Mouse (Mus musculus) hindbrain, embryonic 15.5 days (tissue): ENCODE data around the gene Fopnl. TPM values are rescaled to one million over a fixed set of nuclear protein-coding genes. Genes with fewer than 3 reads are reported as not detected.

Source experiments
- ATAC-seq: fragments of 200-750 bp; cut with Nextera tagmentation; 2 replicates; pipeline ENCODE4 v1.8.0; 2017; ENCODE audit warnings: low read depth, moderate number of reproducible peaks, moderate TSS enrichment; ENCODE audit not compliant: low FRiP score
- H3K27ac ChIP-seq: fragments of 300-500 bp; sonication (generic); replicated peaks from 2 replicates; pipeline ENCODE4 v1.5.1; 2015; ENCODE audit warnings: mild to moderate bottlenecking, inconsistent platforms
- H3K27me3 ChIP-seq: fragments of 300-500 bp; sonication (generic); 2 replicates; pipeline ENCODE4 v1.6.1; 2015; ENCODE audit warnings: control low read depth, inconsistent platforms
- H3K36me3 ChIP-seq: fragments of 300-500 bp; sonication (generic); 2 replicates; pipeline ENCODE4 v1.6.1; 2015; ENCODE audit warnings: control low read depth, inconsistent platforms
- H3K4me1 ChIP-seq: fragments of 300-500 bp; sonication (generic); replicated peaks from 2 replicates; pipeline ENCODE4 v1.6.1; 2015; ENCODE audit warnings: control low read depth, inconsistent platforms
- H3K4me2 ChIP-seq: fragments of 300-500 bp; sonication (generic); 2 replicates; pipeline ENCODE4 v1.6.1; 2015; ENCODE audit warnings: moderate library complexity, mild to moderate bottlenecking, inconsistent platforms
- H3K4me3 ChIP-seq: fragments of 300-500 bp; sonication (generic); 2 replicates; pipeline ENCODE4 v1.5.1; 2015; ENCODE audit warnings: mild to moderate bottlenecking, inconsistent platforms
- H3K9ac ChIP-seq: fragments of 300-500 bp; sonication (generic); 2 replicates; pipeline ENCODE4 v1.6.1; 2015; ENCODE audit warnings: inconsistent platforms
- H3K9me3 ChIP-seq: fragments of 300-500 bp; sonication (generic); 2 replicates; pipeline ENCODE4 v1.6.1; 2016; ENCODE audit warnings: control low read depth, inconsistent platforms
- WGBS: fragments of 180-500 bp; shearing (Covaris S2); methylation state at CpG from one replicate; pipeline ENCODE4 v1.1.7; 2015; 5-methylcytosine and 5-hydroxymethylcytosine counted together
- polyA plus RNA-seq: library from polyadenylated mRNA; unstranded; fragments of >200 nt; fragmentation: Nextera tagmentation; extraction: Ambion mirVana; gene quantifications from 2 replicates; pipeline ENCODE4 v1.2.1, GENCODE M21; 2015

The Fopnl gene
- polyA plus RNA-seq, 1 experiment from 2014 or later, result 191 TPM

DNA sequence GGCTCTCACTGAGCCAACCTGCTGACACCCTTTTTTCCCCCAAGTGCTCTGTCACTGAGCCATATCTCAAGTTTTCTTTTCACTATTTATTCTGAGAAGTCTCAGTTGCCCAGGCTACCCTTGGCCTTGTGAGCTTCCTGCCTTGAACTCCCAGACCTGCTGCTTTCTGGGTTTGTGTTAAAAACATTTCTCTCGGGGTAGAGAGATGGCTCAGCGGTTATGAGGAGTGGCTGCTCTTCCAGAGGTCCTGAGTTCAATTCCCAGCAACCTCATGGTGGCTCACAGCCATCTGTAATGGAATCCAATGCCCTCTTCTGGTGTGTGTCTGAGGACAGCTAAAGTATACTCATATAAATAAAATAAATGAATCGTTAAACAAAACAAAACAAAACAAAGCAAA lies 35.0 kb upstream of the Fopnl start:
- Histone ChIP-seq H3K27me3 (no peaks in the 10 kb centered on the region), H3K4me1 (no peaks in the 10 kb centered on the region), H3K4me2 (no peak overlapping the region), H3K27ac (no peak overlapping the region), H3K4me3 (no peak overlapping the region), H3K36me3 (no peaks in the 10 kb centered on the region), H3K9me3 (no peaks in the 10 kb centered on the region), H3K9ac (no peak overlapping the region)
- WGBS, result 76% methylated on average over 3 of the region's 3 CpGs
- ATAC-seq, result no peak

DNA sequence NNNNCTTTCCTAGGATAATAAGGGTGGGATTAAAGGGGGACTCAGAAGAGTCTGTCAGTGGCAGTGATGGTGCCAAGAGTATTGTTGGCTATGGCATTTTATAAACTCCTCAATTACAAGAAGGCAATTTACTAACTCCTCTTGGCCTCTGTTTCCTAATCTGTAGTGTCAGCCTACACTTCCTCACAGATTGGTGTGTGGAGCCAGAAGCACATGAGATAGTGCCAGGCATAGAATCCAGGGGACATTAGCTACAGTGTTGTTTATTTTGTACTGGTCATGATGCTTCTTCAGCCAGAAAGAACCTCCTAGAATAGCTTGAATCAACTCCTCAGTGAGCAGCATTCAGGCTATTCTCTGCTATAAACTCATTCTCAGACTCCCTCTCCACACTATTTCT lies 34.4 kb upstream of the Fopnl start:
- no peak overlapping the region for H3K9ac ChIP-seq
- ATAC-seq, result no peak
- no peak overlapping the region for H3K27ac ChIP-seq
- no peak overlapping the region for H3K4me3 ChIP-seq
- H3K36me3 ChIP-seq, result no peaks in the 10 kb centered on the region
- H3K9me3 ChIP-seq, result no peaks in the 10 kb centered on the region
- H3K4me2 ChIP-seq, result no peak overlapping the region
- no peaks in the 10 kb centered on the region for H3K27me3 ChIP-seq
- no peaks in the 10 kb centered on the region for H3K4me1 ChIP-seq

DNA sequence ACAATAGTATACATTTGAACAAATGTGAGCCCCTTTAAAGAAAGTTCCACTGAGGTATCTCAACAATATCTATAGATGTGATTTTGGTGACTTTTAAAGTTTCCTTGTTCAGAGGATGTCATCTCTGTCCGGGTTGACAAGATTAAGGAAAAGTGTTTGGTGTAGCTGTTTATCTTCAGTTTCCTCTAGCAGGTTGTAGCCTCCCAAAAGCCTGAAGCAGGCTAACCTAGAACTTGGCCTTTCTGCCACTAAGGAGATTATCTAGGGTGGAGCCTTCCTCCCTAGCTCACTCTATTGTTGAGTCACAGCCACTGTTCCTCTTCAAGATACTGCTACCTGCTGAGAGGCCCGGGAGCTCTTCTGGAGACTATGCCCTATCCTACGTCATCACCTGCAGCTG lies 27.8 kb upstream of the Fopnl start:
- WGBS, result 70% methylated on average over 3 of the region's 3 CpGs
- H3K9me3 ChIP-seq, result no peaks in the 10 kb centered on the region
- no peak overlapping the region for H3K4me2 ChIP-seq
- no peak overlapping the region for H3K27ac ChIP-seq
- H3K4me3 ChIP-seq, result no peak overlapping the region
- ATAC-seq, result no peak
- H3K9ac ChIP-seq, result no peak overlapping the region
- H3K36me3 ChIP-seq, result no peaks in the 10 kb centered on the region
- no peaks in the 10 kb centered on the region for H3K27me3 ChIP-seq
- no peaks in the 10 kb centered on the region for H3K4me1 ChIP-seq

DNA sequence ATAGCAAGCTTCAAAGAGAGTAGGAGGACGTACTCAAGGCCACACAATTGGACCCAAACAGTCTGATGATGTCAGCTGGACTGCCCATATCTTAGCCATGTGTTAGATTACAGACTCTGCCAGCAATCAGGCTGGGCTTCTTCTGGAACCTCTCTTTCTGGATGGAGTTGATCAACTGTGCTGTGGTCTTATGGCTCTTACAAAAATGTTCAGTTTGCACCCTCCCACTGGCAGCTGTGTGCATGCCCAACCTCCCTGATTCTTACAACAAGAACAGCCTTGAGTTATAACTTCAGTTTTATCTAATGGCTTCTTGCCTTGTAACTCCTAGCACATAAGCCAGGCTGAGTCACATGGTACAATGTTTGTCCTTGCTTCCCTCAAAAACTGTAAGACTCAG lies 11.0 kb upstream of the Fopnl start:
- Histone ChIP-seq H3K4me1 (no peaks in the 10 kb centered on the region), H3K4me2 (no peak overlapping the region), H3K27ac (no peak overlapping the region), H3K36me3 (no peaks in the 10 kb centered on the region), H3K4me3 (no peak overlapping the region), H3K9me3 (no peaks in the 10 kb centered on the region), H3K9ac (no peak overlapping the region), H3K27me3 (0 out of 2 replicates have a peak, but pooled peaks cover 2% of the 10 kb centered on the region)
- no peak for ATAC-seq
- 72% methylated on average over 1 of the region's 1 CpGs for WGBS

DNA sequence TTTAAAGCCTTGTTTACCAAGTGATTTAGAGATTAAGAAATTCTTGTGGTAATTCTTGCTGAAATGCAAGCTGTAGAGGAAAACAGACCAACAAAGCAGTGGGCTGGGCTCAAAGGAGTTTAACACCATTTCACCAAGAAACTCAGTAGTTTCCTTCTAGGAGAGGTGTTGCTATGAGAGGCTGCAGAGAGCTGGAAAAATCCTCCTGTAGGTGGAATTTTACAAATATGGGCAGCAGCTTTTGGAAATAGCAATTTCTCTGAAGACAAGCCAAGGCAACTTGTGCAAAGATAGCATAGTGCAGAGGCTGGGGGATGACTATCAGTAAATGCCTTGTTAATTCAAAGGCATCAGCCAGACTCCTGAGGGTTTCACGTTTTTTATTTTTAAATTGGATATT lies 3.3 kb upstream of the Fopnl start:
- Histone ChIP-seq H3K4me3 (no peak overlapping the region), H3K27ac (no peak overlapping the region), H3K9ac (no peak overlapping the region), H3K4me1 (peaks cover 15% of the 10 kb centered on the region), H3K4me2 (no peak overlapping the region), H3K9me3 (no peaks in the 10 kb centered on the region), H3K27me3 (0 out of 2 replicates have a peak, but pooled peaks cover 3% of the 10 kb centered on the region), H3K36me3 (no peaks in the 10 kb centered on the region)
- ATAC-seq, result no peak
- WGBS, result 68% methylated on average over 1 of the region's 1 CpGs

DNA sequence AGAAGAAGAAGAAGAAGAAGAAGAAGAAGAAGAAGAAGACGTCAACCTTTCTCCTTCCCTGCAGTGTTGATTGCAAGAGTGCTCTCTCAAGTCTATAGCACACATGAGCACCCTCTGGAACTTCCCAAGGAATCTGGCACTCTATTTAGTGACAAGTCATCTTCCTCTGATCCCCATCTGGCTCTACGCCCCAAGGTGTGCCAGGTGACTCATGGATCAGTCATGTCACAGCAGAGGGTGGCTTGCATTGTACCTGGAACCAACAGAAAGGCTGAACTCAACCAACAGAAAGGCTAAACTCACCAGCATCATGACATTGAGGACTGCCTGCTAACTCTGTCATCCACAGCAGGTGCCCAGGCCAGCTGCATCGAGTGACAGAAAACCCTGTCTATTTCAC lies 2.5 kb upstream of the Fopnl start:
- WGBS, result 92% methylated on average over 3 of the region's 3 CpGs
- no peak overlapping the region for H3K27ac ChIP-seq
- peaks cover 21% of the 10 kb centered on the region for H3K4me1 ChIP-seq
- no peak for ATAC-seq
- H3K9me3 ChIP-seq, result no peaks in the 10 kb centered on the region
- 0 out of 2 replicates have a peak, but pooled peaks cover 3% of the 10 kb centered on the region for H3K27me3 ChIP-seq
- H3K36me3 ChIP-seq, result no peaks in the 10 kb centered on the region
- H3K4me3 ChIP-seq, result no peak overlapping the region
- H3K9ac ChIP-seq, result no peak overlapping the region
- no peak overlapping the region for H3K4me2 ChIP-seq

DNA sequence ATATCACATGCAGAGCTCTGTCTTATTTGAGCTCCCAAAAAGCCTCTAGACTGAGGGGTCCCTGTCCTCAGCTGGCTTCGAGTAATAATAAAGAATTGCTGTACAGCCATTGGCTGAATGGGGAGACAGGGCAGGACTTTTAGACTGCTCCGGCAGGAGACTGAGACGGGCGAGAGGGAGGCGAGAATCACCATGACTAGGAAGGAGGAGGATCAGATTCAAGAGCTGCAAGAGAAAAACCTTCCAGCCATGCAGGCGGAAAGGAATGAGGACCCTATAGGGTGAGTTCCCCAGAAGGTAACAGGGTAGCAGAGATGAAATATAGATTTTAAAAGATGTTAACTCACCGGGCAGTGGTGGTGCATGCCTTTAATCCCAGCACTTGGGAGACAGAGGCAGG lies 4.3 kb downstream of the Fopnl start:
- Histone ChIP-seq H3K9ac (no peak overlapping the region), H3K4me3 (no peak overlapping the region), H3K9me3 (no peaks in the 10 kb centered on the region), H3K36me3 (peaks cover 34% of the 10 kb centered on the region), H3K4me1 (peaks cover 22% of the 10 kb centered on the region), H3K4me2 (no peak overlapping the region), H3K27me3 (no peaks in the 10 kb centered on the region), H3K27ac (no peak overlapping the region)
- 89% methylated on average over 7 of the region's 7 CpGs for WGBS
- no peak for ATAC-seq

DNA sequence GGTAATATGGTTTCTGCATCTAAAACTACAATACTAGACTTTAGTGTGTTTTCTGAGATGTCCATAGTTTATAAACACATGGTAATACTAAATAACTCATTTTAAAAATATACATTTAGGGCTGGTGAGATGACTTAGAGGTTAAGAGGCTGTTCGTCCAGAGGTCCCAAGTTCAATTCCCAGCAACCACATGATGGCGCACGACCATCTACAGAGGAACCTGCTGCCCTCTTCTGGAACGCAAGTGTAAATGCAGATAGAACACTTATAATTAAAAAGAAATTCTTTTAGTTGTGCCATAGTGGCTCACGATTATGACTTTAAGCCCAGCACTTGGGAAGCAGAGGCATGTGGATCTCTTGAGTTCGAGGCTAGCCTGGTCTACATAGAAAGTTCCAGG lies 5.8 kb downstream of the Fopnl start:
- H3K27ac ChIP-seq, result no peak overlapping the region
- peaks cover 38% of the 10 kb centered on the region for H3K36me3 ChIP-seq
- no peak overlapping the region for H3K9ac ChIP-seq
- ATAC-seq, result no peak
- 52% methylated on average over 6 of the region's 6 CpGs for WGBS
- H3K4me1 ChIP-seq, result peaks cover 18% of the 10 kb centered on the region
- H3K9me3 ChIP-seq, result no peaks in the 10 kb centered on the region
- no peak overlapping the region for H3K4me2 ChIP-seq
- no peaks in the 10 kb centered on the region for H3K27me3 ChIP-seq
- no peak overlapping the region for H3K4me3 ChIP-seq

DNA sequence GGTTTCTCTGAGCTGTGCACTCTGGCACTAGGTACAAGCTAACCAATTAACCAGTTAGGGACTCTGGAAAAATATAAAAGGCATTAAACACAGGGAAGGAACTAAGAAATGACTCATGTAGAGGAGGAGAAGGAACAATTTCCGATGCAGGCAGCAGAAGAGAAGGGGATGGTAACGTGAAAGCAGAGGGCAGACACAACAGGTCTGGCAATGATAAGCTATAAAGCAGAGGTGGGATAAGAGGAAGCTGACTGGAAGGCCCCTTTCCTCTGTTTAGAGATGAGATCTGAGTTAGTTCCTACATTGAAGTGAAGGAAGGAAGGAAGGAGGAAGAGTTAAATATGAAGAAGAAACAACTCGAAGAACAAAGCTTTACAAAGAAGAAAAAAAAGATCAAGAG lies 7.4 kb downstream of the Fopnl start:
- Histone ChIP-seq H3K4me2 (no peak overlapping the region), H3K27ac (no peak overlapping the region), H3K4me1 (peaks cover 4% of the 10 kb centered on the region; the same call in 1 of the 2 replicates), H3K9ac (no peak overlapping the region), H3K9me3 (no peaks in the 10 kb centered on the region), H3K4me3 (no peak overlapping the region), H3K27me3 (no peaks in the 10 kb centered on the region), H3K36me3 (peaks cover 41% of the 10 kb centered on the region)
- WGBS, result 83% methylated on average over 3 of the region's 3 CpGs
- no peak for ATAC-seq

DNA sequence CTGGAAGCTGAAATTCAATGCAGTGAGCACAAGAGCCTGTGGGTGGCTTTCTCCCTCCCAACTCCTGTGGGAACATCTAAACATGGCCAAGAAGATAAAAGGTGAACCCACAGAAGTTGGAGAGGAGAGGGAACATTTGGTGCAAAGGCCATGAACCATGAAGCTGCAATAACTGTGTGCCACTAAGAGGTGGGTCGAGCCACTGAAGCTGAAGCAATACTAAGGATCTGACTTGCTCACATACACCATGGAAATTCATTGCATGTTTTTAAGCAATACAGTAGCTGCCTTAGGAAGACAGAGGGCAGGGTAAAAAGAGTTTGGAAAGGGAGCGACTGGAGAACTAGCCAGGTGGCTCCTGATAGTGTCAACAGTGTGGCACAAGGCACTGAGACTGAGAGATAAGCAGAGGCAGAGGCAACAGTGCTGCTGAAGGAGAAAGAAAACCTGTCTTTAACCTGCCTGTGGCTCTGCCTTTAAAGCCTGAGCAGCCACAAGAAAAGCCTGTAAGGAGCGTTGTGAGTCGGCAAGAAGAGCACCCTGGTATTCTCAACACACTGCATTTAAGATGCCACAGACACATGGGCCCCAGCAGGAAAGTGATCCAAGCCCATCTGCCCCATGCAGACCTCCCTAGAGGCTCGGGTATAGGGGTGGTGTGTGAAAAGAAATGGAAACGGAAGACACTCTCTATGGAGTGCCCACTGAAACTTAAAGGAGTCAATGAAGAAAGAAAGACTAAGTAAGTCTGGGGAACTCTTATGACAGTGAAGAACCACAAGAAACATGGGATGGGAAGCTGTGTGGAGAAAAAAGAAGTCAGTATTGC lies 8.7 kb downstream of the Fopnl start:
- WGBS, result 86% methylated on average over 6 of the region's 6 CpGs

DNA sequence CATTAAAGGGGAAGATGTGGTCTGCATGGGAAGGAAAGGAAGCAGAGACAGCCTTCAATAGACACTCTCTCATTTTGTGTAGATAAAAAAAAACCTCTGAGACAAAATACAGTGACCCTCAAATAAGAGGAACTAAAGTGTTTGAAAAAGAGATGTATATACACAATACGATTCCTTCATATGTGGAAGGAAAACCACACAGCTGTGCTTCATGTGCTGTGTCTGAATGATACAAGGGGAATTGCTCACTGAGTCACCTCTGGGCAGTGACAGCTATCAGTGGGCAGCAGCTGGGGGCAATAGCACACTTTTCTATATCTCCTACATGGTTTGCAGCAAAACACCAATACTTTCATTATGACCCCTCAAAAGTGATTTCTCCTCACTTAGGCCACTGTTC lies 9.8 kb downstream of the Fopnl start:
- no peaks in the 10 kb centered on the region for H3K27me3 ChIP-seq
- 97% methylated on average over 1 of the region's 1 CpGs for WGBS
- no peak overlapping the region for H3K4me3 ChIP-seq
- H3K9ac ChIP-seq, result no peak overlapping the region
- H3K27ac ChIP-seq, result no peak overlapping the region
- no peaks in the 10 kb centered on the region for H3K4me1 ChIP-seq
- no peaks in the 10 kb centered on the region for H3K9me3 ChIP-seq
- ATAC-seq, result no peak
- H3K36me3 ChIP-seq, result peaks cover 35% of the 10 kb centered on the region
- H3K4me2 ChIP-seq, result no peak overlapping the region

More for the DNA sequence above, 8.7 kb downstream of the Fopnl start:
- no peaks in the 10 kb centered on the region for H3K4me1 ChIP-seq
- no peaks in the 10 kb centered on the region for H3K9me3 ChIP-seq
- H3K4me3 ChIP-seq, result no peak overlapping the region
- H3K36me3 ChIP-seq, result peaks cover 44% of the 10 kb centered on the region
- ATAC-seq, result no peak
- no peak overlapping the region for H3K4me2 ChIP-seq
- no peak overlapping the region for H3K27ac ChIP-seq
- H3K9ac ChIP-seq, result no peak overlapping the region
- no peaks in the 10 kb centered on the region for H3K27me3 ChIP-seq

DNA sequence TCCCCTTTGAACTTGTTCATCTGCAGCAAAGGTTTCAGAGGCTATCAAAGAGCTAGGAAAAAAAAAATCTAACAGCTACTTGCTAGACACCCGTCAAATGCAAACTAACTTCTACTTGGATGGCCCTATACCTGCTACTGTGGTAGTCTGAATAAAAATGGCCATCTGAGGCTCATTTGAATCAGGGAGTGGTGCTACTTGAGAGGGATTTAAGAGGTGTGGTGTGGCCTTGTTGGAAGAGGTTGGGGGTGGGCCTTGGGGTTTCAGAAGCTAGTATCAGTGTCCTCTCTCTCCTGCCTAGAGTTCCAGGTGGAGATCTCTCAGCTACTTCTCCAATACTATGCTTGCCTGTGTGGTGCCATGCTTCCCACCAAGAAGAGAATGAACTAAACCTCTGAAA lies 10.8 kb downstream of the Fopnl start:
- Histone ChIP-seq H3K4me3 (no peak overlapping the region), H3K4me1 (no peaks in the 10 kb centered on the region), H3K27me3 (no peaks in the 10 kb centered on the region), H3K27ac (no peak overlapping the region), H3K9ac (no peak overlapping the region), H3K36me3 (peaks cover 35% of the 10 kb centered on the region), H3K9me3 (no peaks in the 10 kb centered on the region), H3K4me2 (no peak overlapping the region)
- 100% methylated on average over 1 of the region's 1 CpGs for WGBS
- no peak for ATAC-seq

DNA sequence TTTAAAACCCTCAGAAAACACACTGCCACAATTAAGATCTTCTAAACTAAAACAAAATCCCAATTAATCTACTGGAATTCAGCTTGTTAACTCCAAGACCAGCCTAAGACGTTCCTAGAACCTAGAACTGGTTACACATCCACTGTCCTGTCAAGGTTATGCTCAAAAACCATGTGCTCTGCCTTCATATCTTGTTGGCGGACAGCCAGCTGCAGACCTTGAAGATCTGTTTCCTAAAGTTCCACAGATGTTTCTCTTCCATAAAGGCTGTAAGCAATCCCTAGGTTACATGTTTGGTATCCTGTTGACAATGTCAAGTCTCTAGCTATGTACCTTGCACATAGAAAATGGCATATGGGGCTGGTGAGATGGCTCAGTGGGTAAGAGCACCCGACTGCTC lies 12.4 kb downstream of the Fopnl start:
- H3K36me3 ChIP-seq, result peaks cover 31% of the 10 kb centered on the region
- H3K27me3 ChIP-seq, result no peaks in the 10 kb centered on the region
- WGBS, result 92% methylated on average over 3 of the region's 3 CpGs
- no peaks in the 10 kb centered on the region for H3K4me1 ChIP-seq
- no peak overlapping the region for H3K4me2 ChIP-seq
- no peak overlapping the region for H3K27ac ChIP-seq
- ATAC-seq, result no peak
- no peak overlapping the region for H3K4me3 ChIP-seq
- no peak overlapping the region for H3K9ac ChIP-seq
- H3K9me3 ChIP-seq, result no peaks in the 10 kb centered on the region
